Mouse (Mus musculus): ENCODE measurements around the gene Olfr1223. TPM values are rescaled to one million over a fixed set of nuclear protein-coding genes. Genes with fewer than 3 reads are reported as not detected.

The Olfr1223 gene
- polyA plus RNA-seq, 1 experiment from 2014 or later, result not detected

Other genes with a start within 250 kb of the Olfr1223 start
- not detected in 2 replicates for gene Olfr1208, start 249.2 kb downstream of the Olfr1223 start, polyA plus RNA-seq (2015; fragmentation: Nextera tagmentation; extraction: Ambion mirVana)
- gene Olfr1209, start 236.4 kb downstream of the Olfr1223 start, polyA plus RNA-seq (2015; fragmentation: Nextera tagmentation; extraction: Ambion mirVana), result not detected in 2 replicates
- not detected in 2 replicates for gene Olfr1211, start 213.4 kb downstream of the Olfr1223 start, polyA plus RNA-seq (2015; fragmentation: Nextera tagmentation; extraction: Ambion mirVana)
- not detected in 2 replicates for gene Olfr1212, start 197.6 kb downstream of the Olfr1223 start, polyA plus RNA-seq (2015; fragmentation: Nextera tagmentation; extraction: Ambion mirVana)
- not detected in 2 replicates for gene Gm13762, start 171.3 kb downstream of the Olfr1223 start, polyA plus RNA-seq (2015; fragmentation: Nextera tagmentation; extraction: Ambion mirVana)
- not detected in 2 replicates for gene Olfr1214, start 158.9 kb downstream of the Olfr1223 start, polyA plus RNA-seq (2015; fragmentation: Nextera tagmentation; extraction: Ambion mirVana)
- not detected in 2 replicates for gene Olfr1215, start 144.6 kb downstream of the Olfr1223 start, polyA plus RNA-seq (2015; fragmentation: Nextera tagmentation; extraction: Ambion mirVana)
- gene Olfr1216, start 133.2 kb downstream of the Olfr1223 start, polyA plus RNA-seq (2015; fragmentation: Nextera tagmentation; extraction: Ambion mirVana), result not detected in 2 replicates
- gene Olfr1217, start 119.5 kb downstream of the Olfr1223 start, polyA plus RNA-seq (2015; fragmentation: Nextera tagmentation; extraction: Ambion mirVana), result not detected in 2 replicates
- not detected in 2 replicates for gene Olfr1218, start 90.4 kb downstream of the Olfr1223 start, polyA plus RNA-seq (2015; fragmentation: Nextera tagmentation; extraction: Ambion mirVana)
- gene Olfr1219, start 68.0 kb downstream of the Olfr1223 start, polyA plus RNA-seq (2015; fragmentation: Nextera tagmentation; extraction: Ambion mirVana), result not detected in 2 replicates
- gene Olfr1220, start 44.7 kb downstream of the Olfr1223 start, polyA plus RNA-seq (2015; fragmentation: Nextera tagmentation; extraction: Ambion mirVana), result not detected in 2 replicates
- gene Olfr1221, start 34.3 kb downstream of the Olfr1223 start, polyA plus RNA-seq (2015; fragmentation: Nextera tagmentation; extraction: Ambion mirVana), result not detected in 2 replicates
- gene Olfr1222, start 18.5 kb downstream of the Olfr1223 start, polyA plus RNA-seq (2015; fragmentation: Nextera tagmentation; extraction: Ambion mirVana), result not detected in 2 replicates
- not detected in 2 replicates for gene Olfr1224-ps1, start 12.5 kb upstream of the Olfr1223 start, polyA plus RNA-seq (2015; fragmentation: Nextera tagmentation; extraction: Ambion mirVana)
- not detected in 2 replicates for gene Olfr1225, start 23.1 kb upstream of the Olfr1223 start, polyA plus RNA-seq (2015; fragmentation: Nextera tagmentation; extraction: Ambion mirVana)
- gene Olfr1226, start 48.5 kb upstream of the Olfr1223 start, polyA plus RNA-seq (2015; fragmentation: Nextera tagmentation; extraction: Ambion mirVana), result not detected in 2 replicates
- gene Olfr1228, start 102.5 kb upstream of the Olfr1223 start, polyA plus RNA-seq (2015; fragmentation: Nextera tagmentation; extraction: Ambion mirVana), result not detected in 2 replicates
- gene Olfr1229, start 136.5 kb upstream of the Olfr1223 start, polyA plus RNA-seq (2015; fragmentation: Nextera tagmentation; extraction: Ambion mirVana), result not detected in 2 replicates
- not detected in 2 replicates for gene Olfr1230, start 145.7 kb upstream of the Olfr1223 start, polyA plus RNA-seq (2015; fragmentation: Nextera tagmentation; extraction: Ambion mirVana)
- gene Olfr1231, start 155.5 kb upstream of the Olfr1223 start, polyA plus RNA-seq (2015; fragmentation: Nextera tagmentation; extraction: Ambion mirVana), result not detected in 2 replicates
- not detected in 2 replicates for gene Olfr1232, start 178.1 kb upstream of the Olfr1223 start, polyA plus RNA-seq (2015; fragmentation: Nextera tagmentation; extraction: Ambion mirVana)
- gene Olfr1233, start 190.8 kb upstream of the Olfr1223 start, polyA plus RNA-seq (2015; fragmentation: Nextera tagmentation; extraction: Ambion mirVana), result not detected in 2 replicates
- not detected in 2 replicates for gene Olfr1234, start 213.3 kb upstream of the Olfr1223 start, polyA plus RNA-seq (2015; fragmentation: Nextera tagmentation; extraction: Ambion mirVana)

Data from hindbrain, embryonic 13.5 days (tissue).